15 mouse cellular contexts compared by ENCODE assay signal in the genomic region with DNA sequence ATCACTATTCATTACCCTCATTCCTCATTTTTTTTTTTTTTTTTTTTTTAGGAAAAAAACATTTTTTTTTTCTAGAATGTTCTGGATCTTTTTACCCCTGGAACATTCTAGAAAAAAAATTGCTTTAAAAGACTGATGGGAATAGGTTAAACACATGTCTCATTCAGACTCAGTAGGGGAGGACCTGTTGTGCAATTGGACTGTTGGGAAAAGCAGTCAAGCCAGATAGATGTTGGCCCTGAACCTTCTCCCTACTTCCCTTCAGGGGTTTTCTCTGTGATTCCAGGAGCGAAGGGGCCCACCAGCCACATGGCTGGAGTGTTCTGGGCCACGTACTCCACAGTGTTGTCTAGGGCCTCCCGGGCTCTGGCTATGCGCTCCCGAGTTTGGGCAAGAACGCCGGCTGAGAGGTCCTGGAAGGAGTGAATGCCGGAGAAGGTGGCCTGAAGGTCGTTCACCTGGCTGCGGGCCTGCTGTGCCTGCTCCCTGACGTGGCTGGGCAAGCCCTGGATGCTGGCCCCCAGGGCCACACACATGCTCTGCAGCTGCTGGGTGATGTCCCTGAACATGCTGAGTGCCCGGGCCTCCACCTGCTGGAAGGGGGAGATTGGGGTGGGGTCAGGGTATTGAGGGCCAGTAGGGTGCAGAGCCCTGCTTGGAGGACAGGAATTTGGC. TPM values are rescaled to one million over a fixed set of nuclear protein-coding genes. Genes with fewer than 3 reads are reported as not detected.
A peak's percentile ranks its signal among the peaks of the same experiment; 100 is the strongest.
DNase-seq lines count a peak whose midpoint lies in the region; ATAC-seq and TF ChIP-seq lines count a peak whose summit lies in the region.
"Had no signal": no experiment of that assay in that cellular context is flagged by ENCODE, and none has a peak within 500 bp of the region (broad histone marks: within the 10 kb centered on the region; RNA-seq: fewer than 3 reads in every experiment).

No protein-coding gene starts in this region.

- TF ChIP-seq EP300 in lung, postnatal 0 days (IDR thresholded peaks at IDR 0.05): no peak

- no peaks in the 10 kb centered on the region for H3K9me3 ChIP-seq in heart, embryonic 11.5 days (replicated peaks; ENCODE audit: control insufficient read depth, low read length)
- no peaks in the 10 kb centered on the region for H3K9me3 ChIP-seq in heart, embryonic 13.5 days
- H3K9me3 ChIP-seq in lung, postnatal 0 days (ENCODE audit: low read length): no peaks in the 10 kb centered on the region

- H3K4me3 ChIP-seq in heart, embryonic 11.5 days (ENCODE audit: low read depth, low read length): no peak overlapping the region
- no peak overlapping the region for H3K4me3 ChIP-seq in heart, embryonic 13.5 days
- no peak overlapping the region for H3K4me3 ChIP-seq in lung, postnatal 0 days (ENCODE audit: low read depth, low read length)

- no peaks in the 10 kb centered on the region for H3K27me3 ChIP-seq in heart, embryonic 11.5 days (ENCODE audit: control insufficient read depth, insufficient read depth, low read length)
- no peaks in the 10 kb centered on the region for H3K27me3 ChIP-seq in heart, embryonic 13.5 days (replicated peaks)
- H3K27me3 ChIP-seq in lung, postnatal 0 days (replicated peaks; ENCODE audit: insufficient read depth, low read length): no peaks in the 10 kb centered on the region

- WGBS in heart, embryonic 11.5 days (ENCODE audit: insufficient replicate concordance): 83% methylated on average over 12 of the region's 12 CpGs
- 76% methylated on average over 12 of the region's 12 CpGs for WGBS in heart, embryonic 13.5 days
- WGBS in lung, postnatal 0 days: 92% methylated on average over 12 of the region's 12 CpGs

- H3K4me2 ChIP-seq in heart, embryonic 11.5 days: no peak overlapping the region
- H3K4me2 ChIP-seq in heart, embryonic 13.5 days: no peak overlapping the region
- H3K4me2 ChIP-seq in lung, postnatal 0 days (replicated peaks; ENCODE audit: low read depth, low read length): no peak overlapping the region
- H3K4me2 ChIP-seq: midbrain, embryonic 11.5 days had no signal

- peak; percentile 97 for DNase-seq in heart, adult 11 months
- peak; percentile 51 for DNase-seq in NIH3T3 (ENCODE audit: low read depth)
- peak; percentile 54 for DNase-seq in kidney, postnatal 10 days
- no peak for DNase-seq in lung, postnatal 0 days (ENCODE audit: low spot score)
- no peak for DNase-seq in thymus, postnatal 36 days
- DNase-seq in spleen, adult 12 weeks (ENCODE audit: low spot score): no peak
- DNase-seq: lung, adult 2 months had no signal

- H3K36me3 ChIP-seq in heart, embryonic 11.5 days (ENCODE audit: control insufficient read depth, insufficient read depth, low read length): peaks cover 28% of the 10 kb centered on the region
- H3K36me3 ChIP-seq in heart, embryonic 13.5 days: peaks cover 69% of the 10 kb centered on the region
- peaks cover 27% of the 10 kb centered on the region for H3K36me3 ChIP-seq in lung, postnatal 0 days (ENCODE audit: insufficient read depth, low read length)

- H3K9ac ChIP-seq in heart, embryonic 11.5 days (ENCODE audit: low read depth, low read length): no peak overlapping the region
- peak overlapping the region; percentile 58 for H3K9ac ChIP-seq in heart, embryonic 13.5 days
- H3K9ac ChIP-seq in lung, postnatal 0 days (replicated peaks; ENCODE audit: low read depth): no peak overlapping the region

- H3K4me1 ChIP-seq in heart, embryonic 11.5 days (ENCODE audit: control insufficient read depth, insufficient read depth, low read length): peaks cover 14% of the 10 kb centered on the region
- H3K4me1 ChIP-seq in heart, embryonic 13.5 days: peaks cover 37% of the 10 kb centered on the region
- H3K4me1 ChIP-seq in lung, postnatal 0 days (ENCODE audit: insufficient read depth, low read depth, low read length): peaks cover 7% of the 10 kb centered on the region; the same call in 1 of the 2 replicates

- no peak for TF ChIP-seq CTCF in lung, postnatal 0 days (IDR thresholded peaks at IDR 0.05)

- ATAC-seq in heart, embryonic 11.5 days (replicated peaks; ENCODE audit: insufficient number of reproducible peaks, low FRiP score, low TSS enrichment): no peak
- ATAC-seq in heart, embryonic 13.5 days (ENCODE audit: extremely low read depth, insufficient number of reproducible peaks, low FRiP score, low TSS enrichment): no peak
- no peak for ATAC-seq in lung, postnatal 0 days
- ATAC-seq: CD4-positive, CD25-positive, alpha-beta regulatory T cell, adult 4 months; forebrain, embryonic 14.5 days had no signal

- H3K27ac ChIP-seq in heart, embryonic 11.5 days (ENCODE audit: low read depth, low read length): no peak overlapping the region
- peak overlapping the region; percentile 69 for H3K27ac ChIP-seq in heart, embryonic 13.5 days (replicated peaks)
- H3K27ac ChIP-seq in lung, postnatal 0 days (ENCODE audit: low read length): no peak overlapping the region

RNA-seq across cellular contexts. Expression of a gene that starts 3.0 kb away (rescaled TPM):
- 10.4 and 11.4 TPM in 2 replicates for polyA plus RNA-seq in heart, embryonic 11.5 days (2014; fragmentation: Nextera tagmentation; extraction: Ambion mirVana)
- 7.7 and 8.4 TPM in 2 replicates for polyA plus RNA-seq in heart, embryonic 13.5 days (2015; fragmentation: Nextera tagmentation; extraction: Ambion mirVana)
- 3.5 and 4.1 TPM in 2 replicates for polyA plus RNA-seq in lung, postnatal 0 days (2015; fragmentation: Nextera tagmentation; extraction: Ambion mirVana)

RNA-seq across cellular contexts. Expression of a gene that starts 13.1 kb away (rescaled TPM):
- polyA plus RNA-seq in heart, embryonic 11.5 days (2014; fragmentation: Nextera tagmentation; extraction: Ambion mirVana): 58.8 and 77.3 TPM in 2 replicates
- polyA plus RNA-seq in heart, embryonic 13.5 days (2015; fragmentation: Nextera tagmentation; extraction: Ambion mirVana): 67.1 and 71.8 TPM in 2 replicates
- polyA plus RNA-seq in lung, postnatal 0 days (2015; fragmentation: Nextera tagmentation; extraction: Ambion mirVana): 95.3 and 99.3 TPM in 2 replicates

RNA-seq across cellular contexts. Expression of a gene that starts 20.5 kb away (rescaled TPM):
- polyA plus RNA-seq in heart, embryonic 11.5 days (2014; fragmentation: Nextera tagmentation; extraction: Ambion mirVana): not detected in 2 replicates
- not detected in 2 replicates for polyA plus RNA-seq in heart, embryonic 13.5 days (2015; fragmentation: Nextera tagmentation; extraction: Ambion mirVana)
- polyA plus RNA-seq in lung, postnatal 0 days (2015; fragmentation: Nextera tagmentation; extraction: Ambion mirVana): not detected in 2 replicates
- polyA plus RNA-seq: CD4-positive, CD25-positive, alpha-beta regulatory T cell, adult 4 months; embryonic facial prominence, embryonic 11.5 days; forebrain, embryonic 14.5 days; hindbrain, embryonic 11.5 days; lung, adult 2 months; midbrain, embryonic 11.5 days; neural tube, embryonic 11.5 days had no signal

RNA-seq across cellular contexts. Expression of a gene that starts 23.0 kb away (rescaled TPM):
- polyA plus RNA-seq in heart, embryonic 11.5 days (2014; fragmentation: Nextera tagmentation; extraction: Ambion mirVana): 17.9 and 19.3 TPM in 2 replicates
- polyA plus RNA-seq in heart, embryonic 13.5 days (2015; fragmentation: Nextera tagmentation; extraction: Ambion mirVana): 17.2 and 18.5 TPM in 2 replicates
- 8.2 and 8.4 TPM in 2 replicates for polyA plus RNA-seq in lung, postnatal 0 days (2015; fragmentation: Nextera tagmentation; extraction: Ambion mirVana)

RNA-seq across cellular contexts. Expression of a gene that starts 23.5 kb away (rescaled TPM):
- polyA plus RNA-seq in heart, embryonic 11.5 days (2014; fragmentation: Nextera tagmentation; extraction: Ambion mirVana): 53.0 and 62.4 TPM in 2 replicates
- polyA plus RNA-seq in heart, embryonic 13.5 days (2015; fragmentation: Nextera tagmentation; extraction: Ambion mirVana): 70.7 and 74.7 TPM in 2 replicates
- 7.0 and 8.4 TPM in 2 replicates for polyA plus RNA-seq in lung, postnatal 0 days (2015; fragmentation: Nextera tagmentation; extraction: Ambion mirVana)

Comparison
In these comparisons a context has a peak if more than half of its experiments do, and no peak if none do; other contexts are left out.
1. DNase-seq: peak in heart, adult 11 months (single experiment), NIH3T3 (single experiment) and kidney, postnatal 10 days (single experiment); none in lung, postnatal 0 days (single experiment), thymus, postnatal 36 days (0 of 2) and spleen, adult 12 weeks (single experiment).